Mouse (Mus musculus) liver, embryonic 14.5 days (tissue): ENCODE results near the gene Mapk3.

Experiments used
- CTCF ChIP-seq: IDR thresholded peaks from 2 replicates; pipeline ENCODE4 v1.5.1; 2016; ENCODE audit warnings: antibody characterized with exemption, low read depth, control low read depth
- EP300 ChIP-seq: IDR thresholded peaks from 2 replicates; pipeline ENCODE4 v1.6.1; 2016; ENCODE audit warnings: antibody characterized with exemption, low read depth

GRCm38 (mm10) chr7:126718787-126719337 is 40.5 kb upstream of the Mapk3 start:
- TF ChIP-seq EP300 = no peak
- peak; percentile 66 for TF ChIP-seq CTCF
